ENCODE assay signal across 10 mouse cellular contexts in genomic region chr11:8957023-8957422, GRCm38 (mm10). TPM values are rescaled to one million over a fixed set of nuclear protein-coding genes. Genes with fewer than 3 reads are reported as not detected.
DNase-seq lines count a peak whose midpoint lies in the region; ATAC-seq and TF ChIP-seq lines count a peak whose summit lies in the region.
"Had no signal": no experiment of that assay in that cellular context is flagged by ENCODE, and none has a peak within 500 bp of the region (broad histone marks: within the 10 kb centered on the region; RNA-seq: fewer than 3 reads in every experiment).

No protein-coding gene starts in this region.

- no peak for TF ChIP-seq POLR2A in testis, adult 2 months (IDR thresholded peaks at IDR 0.05; ENCODE audit: control insufficient read depth, low read depth, low read length)
- no peak for TF ChIP-seq POLR2A in small intestine, adult 2 months (IDR thresholded peaks at IDR 0.05; ENCODE audit: low read depth, low read length)

- no peaks in the 10 kb centered on the region for H3K27me3 ChIP-seq in heart, postnatal 0 days (ENCODE audit: control insufficient read depth, insufficient read depth, low read length)
- H3K27me3 ChIP-seq in testis, adult 2 months (ENCODE audit: control insufficient read depth, insufficient read depth, low read length): no peaks in the 10 kb centered on the region
- no peaks in the 10 kb centered on the region for H3K27me3 ChIP-seq in small intestine, adult 2 months (ENCODE audit: control insufficient read depth, insufficient read depth, low read length)

- H3K4me3 ChIP-seq in heart, postnatal 0 days (ENCODE audit: low read depth, low read length): no peak overlapping the region
- H3K4me3 ChIP-seq in testis, adult 2 months (ENCODE audit: control insufficient read depth, low read depth, low read length): no peak overlapping the region
- no peak overlapping the region for H3K4me3 ChIP-seq in small intestine, adult 2 months (ENCODE audit: low read depth, low read length)

- 70% methylated on average over 6 of the region's 6 CpGs for WGBS in heart, postnatal 0 days
- 72% methylated on average over 6 of the region's 6 CpGs for WGBS in small intestine, adult 2 months

- no peak overlapping the region for H3K9ac ChIP-seq in heart, postnatal 0 days (replicated peaks; ENCODE audit: low read depth, low read length)

- no peak overlapping the region for H3K27ac ChIP-seq in heart, postnatal 0 days (ENCODE audit: low read depth)
- no peak overlapping the region for H3K27ac ChIP-seq in testis, adult 2 months (ENCODE audit: control insufficient read depth, insufficient read depth, low read depth, low read length)
- H3K27ac ChIP-seq in small intestine, adult 2 months (ENCODE audit: insufficient read depth, low read depth, low read length): no peak overlapping the region

- peak; percentile 36 for TF ChIP-seq CTCF in heart, postnatal 0 days (IDR thresholded peaks at IDR 0.05; ENCODE audit: low read depth)
- peak; percentile 90 for TF ChIP-seq CTCF in testis, adult 2 months (IDR thresholded peaks at IDR 0.05; ENCODE audit: control insufficient read depth, insufficient read depth, insufficient replicate concordance, low read depth, low read length)
- peak; percentile 67; the same call in 1 of the 2 replicates for TF ChIP-seq CTCF in small intestine, adult 2 months (IDR thresholded peaks at IDR 0.05; ENCODE audit: extremely low read depth, insufficient read length, insufficient replicate concordance, low read depth, low read length)

- H3K36me3 ChIP-seq in heart, postnatal 0 days (replicated peaks; ENCODE audit: control insufficient read depth, insufficient read depth, low read length): no peaks in the 10 kb centered on the region
- H3K36me3 ChIP-seq in testis, adult 2 months (ENCODE audit: control insufficient read depth, insufficient read depth, low read length): no peaks in the 10 kb centered on the region
- H3K36me3 ChIP-seq in small intestine, adult 2 months (ENCODE audit: control insufficient read depth, insufficient read depth, low read length): no peaks in the 10 kb centered on the region

- no peaks in the 10 kb centered on the region for H3K4me1 ChIP-seq in heart, postnatal 0 days (ENCODE audit: control insufficient read depth, insufficient read depth)
- H3K4me1 ChIP-seq in testis, adult 2 months (ENCODE audit: control insufficient read depth, insufficient read depth, low read length): no peaks in the 10 kb centered on the region
- H3K4me1 ChIP-seq in small intestine, adult 2 months (ENCODE audit: control insufficient read depth, insufficient read depth, insufficient read length, low read length): no peaks in the 10 kb centered on the region

- H3K9me3 ChIP-seq in heart, postnatal 0 days (replicated peaks; ENCODE audit: control insufficient read depth, low read length): no peaks in the 10 kb centered on the region

- DNase-seq in heart, postnatal 0 days (ENCODE audit: low spot score): no peak
- DNase-seq in heart, adult 18-20 months: no peak
- DNase-seq in testis, postnatal 10 days (ENCODE audit: low spot score): no peak
- peak; percentile 6 for DNase-seq in adipocyte (ENCODE audit: low spot score)
- no peak for DNase-seq in layer of hippocampus, adult 11-12 months (ENCODE audit: low spot score)
- no peak for DNase-seq in urinary bladder, postnatal 4 days (ENCODE audit: low spot score in 2 of 2)

- H3K4me2 ChIP-seq in heart, postnatal 0 days (ENCODE audit: low read depth, low read length): no peak overlapping the region

- no peak for ATAC-seq in heart, postnatal 0 days (ENCODE audit: insufficient read depth, low read depth)
- ATAC-seq: activated CD4-positive, CD25-positive, alpha-beta regulatory T cell, adult 4 months had no signal

- no peak for TF ChIP-seq EP300 in heart, postnatal 0 days (IDR thresholded peaks at IDR 0.05; ENCODE audit: low read depth)

RNA-seq across cellular contexts. Expression of gene Pkd1l1, which starts 16.0 kb away (rescaled TPM):
- total RNA-seq in heart, postnatal 0 days (2014; rRNA removed; ENCODE audit: low replicate concordance): not detected in 2 replicates
- 0.01 TPM in 1 of 2 replicates, not detected in the other for polyA plus RNA-seq in heart, postnatal 0 days (2015; fragmentation: Nextera tagmentation; extraction: Ambion mirVana)
- total RNA-seq in heart, adult 18-20 months (2021): not detected
- polyA plus RNA-seq in testis, adult 2 months (2012; rRNA removed): 0.53 and 0.72 TPM in 2 replicates
- 0.01 TPM in 1 of 2 replicates, not detected in the other for polyA plus RNA-seq in small intestine, adult 2 months (2012; rRNA removed)
- total RNA-seq: gastrocnemius, adult 8-10 months had no signal
- polyA plus RNA-seq: activated CD4-positive, CD25-positive, alpha-beta regulatory T cell, adult 4 months had no signal

RNA-seq across cellular contexts. Expression of gene Hus1, which starts 54.0 kb away (rescaled TPM):
- 13.7 and 14.4 TPM in 2 replicates for total RNA-seq in heart, postnatal 0 days (2014; rRNA removed; ENCODE audit: low replicate concordance)
- polyA plus RNA-seq in heart, postnatal 0 days (2015; fragmentation: Nextera tagmentation; extraction: Ambion mirVana): 8.1 and 8.4 TPM in 2 replicates
- total RNA-seq in heart, adult 18-20 months (2021): 10 to 100 TPM; 10.4 to 10.7 TPM
- 3.7 TPM in 2 replicates for polyA plus RNA-seq in testis, adult 2 months (2012; rRNA removed)
- 1.7 and 1.9 TPM in 2 replicates for polyA plus RNA-seq in small intestine, adult 2 months (2012; rRNA removed)

Comparison
In these comparisons a context has a peak if more than half of its experiments do, and no peak if none do; other contexts are left out.
1. CTCF ChIP-seq: peak in every context shown above with its lines; median percentile 90 in testis, adult 2 months; 67 in small intestine, adult 2 months; 36 in heart, postnatal 0 days.